Mouse (Mus musculus) kidney, postnatal 14 days (tissue): ENCODE results near the gene Pigg.

ENCODE experiments used
- DNase-seq: peaks from one replicate; pipeline ENCODE4 v3.0.0; 2022; ENCODE audit warnings: mixed read lengths

The Pigg gene

GRCm38 (mm10) chr5:108359491-108359890 is 47.1 kb downstream of the Pigg start:
- no peak for DNase-seq

DNA sequence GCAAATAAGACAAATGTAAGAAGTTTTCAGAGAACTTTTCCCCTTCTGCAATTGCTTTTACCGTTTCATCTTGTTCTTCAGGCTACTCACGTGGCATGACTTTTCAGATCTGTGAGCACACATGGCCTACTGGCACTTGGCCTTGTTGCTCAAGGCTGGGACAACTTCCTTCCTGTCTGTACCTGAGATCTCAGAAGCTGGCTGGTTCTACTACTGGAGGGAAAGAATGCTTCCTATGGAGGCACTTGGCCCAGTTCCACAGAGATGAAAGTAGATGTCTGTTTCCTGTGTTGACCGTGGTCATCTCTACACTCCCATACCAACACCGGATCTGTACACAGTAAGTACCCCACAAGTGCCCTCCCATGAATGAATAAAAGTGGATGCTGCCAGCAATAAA is 47.8 kb downstream of the Pigg start:
- DNase-seq: no peak

- no peak for DNase-seq
These were observed 49.9 kb downstream of the Pigg start for GRCm38 (mm10) chr5:108362330-108362729.

- DNase-seq: peak; percentile 4
These were observed 54.0 kb downstream of the Pigg start for GRCm38 (mm10) chr5:108366328-108366983.

DNA sequence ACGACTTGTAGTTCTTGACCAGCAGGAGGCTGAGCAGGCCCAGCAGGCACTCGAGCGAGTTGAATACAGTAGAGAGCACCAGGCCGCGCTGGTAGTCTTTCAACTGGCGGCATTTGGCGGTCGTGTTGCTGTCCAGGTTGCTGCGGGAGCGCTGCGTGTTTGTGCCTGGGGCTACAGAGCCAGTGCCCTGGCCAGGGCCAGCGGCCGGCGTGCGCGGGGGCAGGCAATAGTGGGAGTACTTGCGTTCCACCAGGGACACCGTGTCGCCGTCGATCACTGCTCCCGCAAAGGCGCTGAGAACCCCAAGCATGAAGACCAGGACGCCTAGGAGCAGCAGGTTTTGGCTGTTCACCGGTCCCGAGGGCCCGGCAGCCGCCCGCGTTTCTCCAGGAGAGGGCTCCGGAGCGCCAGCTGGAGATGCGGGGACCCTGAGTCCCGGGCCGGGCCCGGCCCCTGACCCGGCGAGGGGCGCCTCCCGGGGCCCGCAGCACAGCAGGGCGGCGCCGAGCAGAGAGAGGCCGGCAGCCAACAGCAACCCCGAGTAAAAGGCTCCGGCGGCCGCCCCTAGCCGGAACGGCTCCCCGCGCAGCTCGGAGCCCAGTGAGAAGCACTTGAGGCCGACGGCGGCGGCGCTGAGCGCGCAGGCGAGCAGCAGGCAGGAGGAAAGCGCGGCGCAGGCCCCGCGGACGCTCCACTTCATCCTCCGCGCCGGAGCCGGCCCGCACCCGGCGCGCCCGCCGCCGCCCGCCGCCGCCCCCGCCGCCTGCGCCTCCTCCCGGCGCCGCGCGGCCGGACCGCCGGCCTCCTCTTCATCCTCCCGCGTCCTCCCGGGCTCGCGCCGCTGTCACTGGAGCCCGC is 54.8 kb downstream of the Pigg start:
- DNase-seq: peak; percentile 35

- DNase-seq: peak; percentile 4
These were observed 55.5 kb downstream of the Pigg start, which contains the start of gene Gm42517 for GRCm38 (mm10) chr5:108367871-108368332. TSS of gene Gm42517 (minus strand) at chr5:108367922.

GRCm38 (mm10) chr5:108368446-108368845 is 56.0 kb downstream of the Pigg start:
- no peak for DNase-seq

DNA sequence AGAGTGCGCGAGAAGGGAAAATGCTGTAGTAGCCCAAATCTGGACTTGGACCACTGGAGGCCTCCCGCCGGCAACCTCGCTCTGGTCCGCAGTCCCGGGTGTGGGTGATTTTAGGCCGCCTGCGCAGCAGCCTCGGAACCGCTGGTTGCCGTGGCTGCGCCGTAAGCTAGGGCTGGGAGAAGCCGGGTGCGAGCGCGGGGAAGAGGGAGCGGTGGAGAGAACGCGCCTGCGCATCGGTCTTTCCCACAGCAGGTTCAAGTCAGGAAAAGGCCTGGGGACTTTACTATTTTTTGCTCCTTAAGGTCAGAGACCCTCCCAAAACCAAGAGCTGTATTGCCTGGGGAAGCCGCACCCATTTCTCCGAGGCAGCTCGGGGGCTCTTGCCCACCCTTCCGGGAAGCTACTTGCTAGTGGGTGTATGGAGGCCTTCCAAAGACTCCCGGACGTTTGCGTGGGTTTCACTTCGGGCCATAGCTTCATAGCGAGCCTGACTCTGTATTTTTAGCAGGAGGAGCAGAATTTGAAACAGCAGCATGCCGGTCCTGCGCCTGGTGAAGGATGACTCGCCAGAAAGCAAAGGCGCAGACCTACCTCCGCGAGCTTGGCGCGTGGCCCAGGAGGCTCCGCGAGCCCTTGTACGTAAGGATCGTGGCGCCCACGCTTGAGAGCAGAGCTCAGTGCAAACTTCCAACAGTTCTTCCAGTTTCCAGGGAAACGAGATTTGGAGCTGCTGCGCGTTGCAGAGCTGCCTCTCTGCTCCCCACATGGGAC is 56.6 kb downstream of the Pigg start:
- DNase-seq: peak; percentile 21

DNA sequence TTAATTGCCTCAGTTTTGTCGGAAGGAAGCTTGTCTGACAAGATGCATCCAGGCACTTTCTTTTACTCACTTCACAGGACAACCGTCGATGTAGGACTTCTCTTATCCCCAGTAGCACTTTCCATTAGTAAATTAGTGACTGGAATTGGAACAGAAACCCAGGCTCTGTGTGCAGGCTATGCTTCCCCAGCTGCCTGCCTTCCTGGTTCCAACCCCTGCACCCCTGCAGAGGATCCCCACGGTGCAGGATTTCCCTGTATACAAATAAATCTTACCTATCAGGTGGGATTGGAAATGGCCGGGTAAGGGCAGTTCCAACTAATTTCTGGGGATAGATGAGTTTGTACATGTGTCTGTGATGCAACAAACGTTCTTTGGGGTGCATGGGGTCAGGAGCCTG is 57.6 kb downstream of the Pigg start:
- no peak for DNase-seq

DNA sequence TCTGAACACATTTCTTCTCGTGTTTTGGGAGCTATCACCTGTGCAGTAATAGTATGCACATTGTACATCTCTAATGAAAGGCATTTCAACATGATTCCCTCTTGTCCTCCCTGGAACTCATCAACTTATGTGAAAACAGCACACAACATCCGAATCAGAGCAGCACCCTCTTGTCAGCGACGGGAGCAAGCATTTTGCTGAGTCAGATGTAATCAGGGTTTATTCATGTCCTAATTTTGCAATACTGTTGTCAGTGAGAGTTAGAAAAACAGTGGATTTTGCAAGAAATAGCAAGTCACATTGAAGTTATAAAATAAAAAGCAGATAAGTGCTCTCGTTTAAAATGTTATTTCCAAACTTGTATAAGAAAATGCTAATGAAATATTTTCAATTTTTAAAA is 61.7 kb downstream of the Pigg start:
- no peak for DNase-seq

GRCm38 (mm10) chr5:108376059-108376458 is 63.6 kb downstream of the Pigg start:
- DNase-seq: no peak

DNA sequence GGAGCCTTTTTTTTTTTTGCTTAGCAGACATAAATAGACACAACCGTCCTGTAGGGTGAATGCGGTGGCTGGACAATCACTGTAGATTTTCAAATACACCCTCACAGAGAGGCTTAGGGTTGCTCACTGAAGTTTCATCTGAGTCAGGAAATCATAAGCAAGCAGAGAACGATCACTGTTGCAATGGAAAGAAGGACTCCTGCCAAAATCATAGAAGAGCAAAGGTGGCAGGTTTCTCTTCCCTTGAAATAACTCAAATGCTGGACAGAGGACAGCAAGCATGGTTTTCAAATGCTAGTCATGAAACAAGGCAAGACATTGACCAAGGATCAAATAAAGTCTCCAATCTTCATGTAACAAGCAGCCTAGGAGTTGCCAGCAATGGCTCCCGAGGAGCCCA is 65.9 kb downstream of the Pigg start:
- DNase-seq: no peak

- DNase-seq: no peak
These were observed 73.2 kb downstream of the Pigg start for GRCm38 (mm10) chr5:108385632-108386031.

DNA sequence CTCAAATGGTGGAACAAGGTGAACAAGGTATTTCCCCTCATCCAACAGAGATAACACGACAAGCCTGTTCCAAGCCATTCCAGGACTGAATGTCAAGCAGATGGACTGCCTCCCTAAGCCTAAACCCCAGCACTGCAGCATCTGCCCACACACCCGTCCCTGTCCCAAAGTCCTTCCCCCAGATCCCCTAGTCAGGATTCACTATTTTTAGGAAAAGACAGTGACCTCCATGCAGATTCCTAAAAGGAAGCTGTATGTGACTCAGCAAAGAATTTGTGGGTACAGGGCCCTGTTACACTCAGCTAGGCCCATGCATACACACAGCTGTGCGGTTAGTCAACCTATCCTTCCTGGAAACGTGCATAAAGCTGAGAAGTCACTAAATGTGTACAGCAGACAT is 74.0 kb downstream of the Pigg start:
- DNase-seq: no peak

DNA sequence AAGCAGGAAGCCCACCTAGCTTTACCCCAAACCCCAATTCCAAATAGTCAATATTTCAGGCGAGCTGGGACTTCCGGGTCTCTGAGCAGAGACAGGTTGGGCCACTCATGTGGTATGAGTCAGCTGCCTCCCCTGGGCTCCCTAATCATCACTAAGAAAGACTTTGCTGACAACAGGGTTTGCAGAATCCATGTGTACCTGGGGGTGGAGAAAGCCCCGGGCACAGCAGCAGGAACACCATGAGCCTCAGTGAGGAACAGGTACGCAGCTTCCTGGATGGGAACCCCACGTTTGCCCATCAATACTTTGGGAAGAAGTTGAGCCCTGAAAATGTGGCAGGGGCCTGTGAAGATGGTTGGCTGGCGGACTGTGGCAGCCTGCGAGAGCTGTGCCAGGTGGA is 75.8 kb downstream of the Pigg start, which contains the start of gene Pde6b:
Gene Pde6b, plus strand, starts transcription at position 191 of the 400 bp plus-strand sequence.
- DNase-seq: no peak

- DNase-seq: no peak
These were observed 77.3 kb downstream of the Pigg start for GRCm38 (mm10) chr5:108389744-108390143.
